Mouse (Mus musculus) gonadal fat pad, adult 2 months (tissue): ENCODE measurements around the gene Aoc1. TPM values are rescaled to one million over a fixed set of nuclear protein-coding genes. Genes with fewer than 3 reads are reported as not detected.

Experiments used
- DNase-seq: peaks from one replicate; pipeline ENCODE4 v3.0.0-alpha.2; 2012; ENCODE audit warnings: low read depth
- polyA plus RNA-seq: library from polyadenylated mRNA; depleted of rRNA; stranded (reverse); fragments of >200 nt; gene quantifications from 2 replicates; pipeline ENCODE4 v1.2.3, GENCODE M21; 2012; rRNA removed

Gene Aoc1
- polyA plus RNA-seq, 1 experiment: 2.8 TPM

DNA sequence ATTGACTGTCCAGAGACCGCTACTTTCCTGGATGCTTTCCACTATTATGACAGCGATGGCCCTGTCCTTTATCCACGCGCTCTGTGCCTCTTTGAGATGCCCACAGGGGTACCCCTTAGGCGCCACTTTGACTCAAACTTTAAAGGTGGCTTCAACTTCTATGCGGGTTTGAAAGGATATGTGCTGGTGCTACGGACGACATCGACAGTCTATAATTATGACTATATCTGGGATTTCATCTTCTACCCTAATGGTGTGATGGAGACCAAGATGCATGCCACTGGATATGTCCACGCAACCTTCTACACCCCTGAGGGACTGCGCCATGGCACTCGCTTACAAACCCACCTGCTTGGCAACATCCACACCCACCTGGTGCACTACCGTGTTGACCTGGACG, 33.7 kb downstream of the Aoc1 start:
- DNase-seq: no peak

DNA sequence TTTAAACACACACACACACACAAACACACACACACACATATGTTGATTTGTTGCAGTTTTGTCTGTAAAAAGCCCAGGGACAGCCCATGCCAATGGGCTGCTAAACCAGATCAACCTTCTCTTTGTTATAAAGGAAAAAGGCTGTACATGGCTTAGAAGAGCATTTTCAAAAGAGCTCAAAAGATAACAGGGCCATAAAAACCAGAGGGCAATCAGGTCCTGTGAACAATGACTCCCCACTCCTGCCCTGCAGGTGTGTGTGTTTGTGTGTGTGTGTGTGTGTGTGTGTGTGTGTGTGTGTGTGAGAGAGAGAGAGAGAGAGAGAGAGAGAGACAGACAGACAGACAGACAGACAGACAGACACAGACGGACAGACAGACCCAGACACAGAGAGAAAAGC, 36.5 kb downstream of the Aoc1 start:
- no peak for DNase-seq

DNA sequence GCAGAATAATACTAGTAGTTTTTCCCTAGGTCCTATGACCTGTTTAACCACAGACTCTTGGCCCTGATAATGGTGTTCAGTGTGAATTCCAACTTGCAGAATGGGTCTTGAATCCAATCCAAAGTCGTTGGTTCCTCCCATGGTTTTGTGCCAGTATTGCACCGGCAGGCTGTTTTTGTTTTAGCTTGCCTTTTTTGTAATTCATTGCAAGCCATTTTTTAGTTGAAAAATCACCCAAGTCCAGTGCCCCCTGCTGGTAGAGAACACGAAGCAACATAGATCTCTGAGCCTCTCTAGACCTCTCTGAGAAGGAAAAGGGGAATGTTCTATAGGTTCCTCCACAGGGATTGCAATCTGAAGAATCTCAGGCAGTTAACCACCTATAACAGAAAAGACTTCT, 39.3 kb downstream of the Aoc1 start:
- no peak for DNase-seq

DNA sequence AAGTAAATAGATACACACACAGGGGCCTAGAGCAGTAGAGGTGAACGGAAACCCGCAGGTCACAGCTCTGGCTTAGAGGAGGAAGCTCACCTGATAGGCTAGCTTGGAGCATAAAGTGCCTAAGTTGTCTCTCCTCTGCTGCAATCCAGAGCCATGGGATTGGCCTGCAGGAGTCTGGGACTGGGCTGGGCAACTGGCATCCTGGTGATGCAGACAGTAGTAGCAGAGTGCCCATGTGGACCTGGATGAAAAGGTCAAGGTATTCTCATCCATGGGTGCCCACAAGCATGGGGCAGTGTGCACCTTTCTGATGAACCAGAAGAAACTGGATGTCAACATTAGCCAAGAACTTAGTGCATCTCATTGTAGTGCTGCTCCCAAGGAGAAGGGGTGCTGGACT, 40.9 kb downstream of the Aoc1 start:
- DNase-seq: no peak

DNA sequence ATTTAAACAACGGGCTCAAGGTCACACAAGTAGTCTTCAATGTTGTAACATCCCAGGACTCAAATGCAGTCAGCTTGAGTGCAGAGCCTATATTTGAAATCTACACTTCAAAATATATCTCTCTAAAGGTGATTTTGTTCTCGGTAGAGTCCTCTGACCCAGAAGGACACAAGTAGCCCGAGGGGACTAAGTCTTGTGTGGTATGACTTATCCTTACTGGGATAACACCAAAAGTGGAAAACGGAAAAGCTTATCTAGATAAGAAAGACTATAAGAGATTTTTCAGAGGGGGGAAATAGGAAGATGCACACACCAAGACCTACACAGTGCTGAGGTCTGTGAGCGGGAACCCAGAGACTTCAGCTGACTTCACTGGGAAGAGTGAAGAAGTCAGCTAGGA, 56.9 kb downstream of the Aoc1 start, which contains the start of gene 1600015I10Rik:
Gene 1600015I10Rik, plus strand, starts transcription at position 301 of the 400 bp plus-strand sequence.
- no peak for DNase-seq

DNA sequence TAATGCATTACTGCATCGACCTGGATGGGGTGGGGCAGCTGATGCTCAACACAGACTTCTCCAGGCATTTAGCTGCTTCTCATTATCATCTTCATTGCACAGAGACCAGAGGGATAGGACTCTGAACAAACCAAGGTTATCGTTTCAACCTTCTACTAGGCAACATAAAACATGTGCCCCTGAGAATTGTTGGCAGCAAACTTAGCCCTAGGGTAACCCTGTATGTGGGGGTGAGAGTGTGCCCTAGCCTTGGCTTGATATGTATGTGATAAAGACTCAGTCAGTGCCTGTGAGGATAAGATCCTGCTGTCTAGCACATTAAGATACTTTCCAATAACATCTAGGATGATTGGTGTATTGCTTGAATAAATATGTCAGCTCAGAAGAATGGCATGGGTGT, 76.9 kb downstream of the Aoc1 start:
- no peak for DNase-seq

DNA sequence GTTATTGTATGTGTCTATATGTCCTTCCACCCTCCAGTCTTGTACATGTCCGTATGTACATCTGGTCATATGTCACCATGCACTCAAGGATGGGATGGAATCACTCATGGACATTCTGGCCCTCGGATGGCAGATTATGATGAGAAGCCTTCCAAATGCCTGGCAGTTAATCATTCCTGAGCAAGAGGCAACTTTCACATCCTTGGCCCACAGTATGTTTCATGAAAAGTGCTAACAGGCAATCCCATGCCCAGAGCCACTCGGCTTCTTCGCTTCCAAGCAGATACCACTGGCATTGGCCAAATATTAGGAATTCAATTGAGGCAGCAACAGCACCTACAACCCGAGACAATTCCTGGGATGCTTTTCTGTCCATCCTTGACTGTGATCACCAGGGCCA, 78.0 kb downstream of the Aoc1 start:
- no peak for DNase-seq

DNA sequence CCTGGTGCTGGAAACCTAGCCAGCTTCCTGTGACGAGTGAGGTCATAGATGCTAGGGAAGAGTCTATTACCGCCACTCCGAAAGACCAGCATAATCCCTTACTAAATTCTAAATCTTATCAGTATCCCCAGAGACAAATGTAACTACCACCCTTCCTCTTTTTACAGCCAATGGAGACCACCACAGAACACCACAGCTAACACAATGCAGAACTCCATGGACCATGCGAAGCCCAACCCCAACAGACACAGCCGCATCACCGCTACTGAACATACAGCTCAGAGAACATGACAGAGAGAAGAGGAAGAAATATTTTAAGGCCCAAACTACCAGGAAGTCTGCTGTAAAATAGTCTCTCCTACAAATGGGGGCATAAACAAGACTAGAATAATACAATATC, 78.9 kb downstream of the Aoc1 start:
- no peak for DNase-seq

DNA sequence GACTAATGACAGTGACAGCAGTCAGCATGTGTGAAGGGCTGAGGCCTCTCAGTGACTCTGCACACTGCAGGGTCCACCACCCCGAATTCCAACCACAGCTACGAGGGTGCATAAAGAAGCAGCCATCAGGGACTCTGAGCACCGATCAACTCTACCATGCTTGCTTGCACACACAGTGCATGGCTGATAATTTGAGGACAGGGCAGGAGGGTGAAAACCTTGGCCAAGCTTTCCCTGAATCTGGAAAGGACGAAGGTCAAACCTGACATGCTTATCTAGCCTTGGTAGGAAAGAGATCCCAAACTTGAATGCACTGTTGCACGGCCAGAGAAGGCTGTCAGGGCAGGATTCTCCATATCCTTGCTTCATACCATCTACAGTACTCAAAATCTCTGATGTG, 80.5 kb downstream of the Aoc1 start:
- no peak for DNase-seq

DNA sequence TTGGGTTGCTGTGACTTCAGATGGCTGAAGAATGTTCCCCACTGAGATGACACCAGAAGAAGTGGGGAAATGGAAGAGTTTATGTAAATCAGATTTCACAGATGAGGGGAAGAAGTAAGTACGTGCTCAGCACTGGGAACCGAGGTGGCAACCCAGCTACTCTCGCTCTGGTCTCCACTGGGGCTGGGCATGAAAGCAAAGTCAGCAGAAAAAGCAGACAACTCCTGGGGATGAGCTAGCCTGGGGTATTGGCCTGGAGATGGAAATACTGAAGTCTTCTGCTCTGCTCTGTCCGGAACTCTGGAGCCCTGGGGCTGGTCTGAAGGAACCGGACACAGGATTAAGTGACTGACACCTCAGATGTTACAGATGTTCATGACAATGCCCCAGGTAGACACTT, 81.5 kb downstream of the Aoc1 start:
- DNase-seq: no peak

DNA sequence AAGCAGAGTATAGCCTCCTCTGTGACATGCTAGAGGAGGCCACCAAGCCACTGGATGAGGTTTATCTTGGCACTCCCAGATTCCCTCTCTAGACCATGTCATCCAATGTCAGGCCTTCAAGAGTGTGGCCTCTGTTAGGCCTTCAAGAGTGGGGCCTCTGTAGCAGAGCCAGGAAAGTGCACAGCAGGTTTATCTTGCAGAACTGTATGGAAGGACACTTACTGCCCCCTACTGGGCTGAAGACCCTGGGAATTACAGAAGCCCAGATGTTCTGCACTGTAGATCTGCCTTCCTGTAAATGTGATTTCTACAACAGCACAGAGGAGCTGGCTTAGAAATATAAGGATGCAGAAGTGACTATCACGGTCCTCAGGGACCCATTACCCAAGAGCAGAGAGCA, 82.2 kb downstream of the Aoc1 start:
- no peak for DNase-seq

DNA sequence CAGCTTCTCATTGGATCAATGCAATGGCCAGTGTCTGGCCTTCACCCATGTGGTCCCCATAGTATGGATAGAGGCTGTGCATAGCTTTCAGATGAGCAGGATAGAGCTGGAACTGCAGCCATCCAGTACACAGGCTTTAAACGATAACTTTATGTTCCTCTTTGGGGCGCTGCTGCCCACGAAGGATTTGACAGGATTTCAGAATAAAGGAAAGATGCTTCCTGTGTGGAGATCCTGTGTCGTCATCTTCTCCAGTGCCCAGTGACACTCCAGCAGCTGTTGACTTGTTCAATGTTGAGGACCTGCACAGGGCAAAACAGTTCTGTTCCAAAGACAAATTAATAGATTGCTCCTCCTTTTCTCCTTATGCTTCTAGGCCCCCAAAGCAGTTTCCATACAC, 84.1 kb downstream of the Aoc1 start:
- DNase-seq: no peak

DNA sequence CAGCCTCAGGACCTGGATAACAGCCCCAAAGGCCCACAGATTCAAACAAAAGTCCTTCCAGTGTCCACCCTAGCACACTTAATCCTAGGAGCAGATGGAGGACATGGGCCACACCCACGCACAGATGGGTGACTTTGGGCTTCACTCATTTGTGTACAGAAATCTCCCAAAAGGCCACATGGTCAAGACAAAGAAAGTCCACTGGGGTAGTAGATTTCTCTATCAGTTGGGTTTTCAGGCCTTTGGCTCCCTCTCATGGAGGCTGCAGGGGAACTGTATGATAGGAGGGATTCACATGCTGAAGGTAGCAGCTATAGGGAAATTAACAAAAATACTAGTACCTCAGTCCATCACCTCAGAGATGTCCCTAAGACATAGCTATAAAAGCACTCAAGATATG, 85.4 kb downstream of the Aoc1 start:
- no peak for DNase-seq

Other genes with a start within 250 kb of the Aoc1 start
- gene AI854703, start 246.1 kb upstream of the Aoc1 start, polyA plus RNA-seq: 0.71 and 0.81 TPM in 2 replicates
- 3.9 and 4.5 TPM in 2 replicates for gene Gimap8, start 225.7 kb upstream of the Aoc1 start, polyA plus RNA-seq
- 2.1 and 2.3 TPM in 2 replicates for gene Gimap9, start 196.8 kb upstream of the Aoc1 start, polyA plus RNA-seq
- gene Gimap4, start 188.3 kb upstream of the Aoc1 start, polyA plus RNA-seq: 9.8 and 13.8 TPM in 2 replicates
- 10.4 and 12.7 TPM in 2 replicates for gene Gimap6, start 164.7 kb upstream of the Aoc1 start, polyA plus RNA-seq
- 0.66 TPM in 1 of 2 replicates, not detected in the other for gene Gm28053, start 154.3 kb upstream of the Aoc1 start, polyA plus RNA-seq
- gene Gimap7, start 154.3 kb upstream of the Aoc1 start, polyA plus RNA-seq: 0.20 and 0.34 TPM in 2 replicates
- gene Gimap1, start 133.8 kb upstream of the Aoc1 start, polyA plus RNA-seq: 4.1 and 4.3 TPM in 2 replicates
- gene Gimap5, start 126.7 kb upstream of the Aoc1 start, polyA plus RNA-seq: 5.6 and 8.3 TPM in 2 replicates
- 3.1 and 3.5 TPM in 2 replicates for gene Gimap3, start 102.0 kb upstream of the Aoc1 start, polyA plus RNA-seq
- 109 and 139 TPM in 2 replicates for gene Tmem176a, start 32.0 kb upstream of the Aoc1 start, polyA plus RNA-seq
- gene Tmem176b, start 31.4 kb upstream of the Aoc1 start, polyA plus RNA-seq: 390 and 419 TPM in 2 replicates
- gene 1600015I10Rik, start 57.0 kb downstream of the Aoc1 start, polyA plus RNA-seq: 0.08 and 0.13 TPM in 2 replicates
- 0.05 TPM in 1 of 2 replicates, not detected in the other for gene Doxl2, start 102.1 kb downstream of the Aoc1 start, polyA plus RNA-seq
- gene Svs1, start 114.0 kb downstream of the Aoc1 start, polyA plus RNA-seq: 7.6 TPM in 1 of 2 replicates, not detected in the other
- 71.9 and 88.7 TPM in 2 replicates for gene Gpnmb, start 163.7 kb downstream of the Aoc1 start, polyA plus RNA-seq
- 15.7 and 21.5 TPM in 2 replicates for gene Malsu1, start 200.9 kb downstream of the Aoc1 start, polyA plus RNA-seq